Mouse (Mus musculus) MEL (cell line): ENCODE data around the gene Tmem44. TPM values are rescaled to one million over a fixed set of nuclear protein-coding genes. Genes with fewer than 3 reads are reported as not detected.

Source experiments
- DNase-seq: peaks from one replicate; pipeline ENCODE4 v3.0.0; 2011; ENCODE audit warnings: low read depth, low spot score
- H3K27ac ChIP-seq: 2 replicates; pipeline ENCODE4 v1.5.1; 2012; ENCODE audit warnings: low read depth, mild to moderate bottlenecking, control low read depth, low read length, moderate library complexity; ENCODE audit not compliant: control insufficient read depth
- H3K27me3 ChIP-seq, 2 experiments: fragments of 150-350 bp in 1 of 2; sonication (generic) in 1 of 2; 2 replicates each; pipeline ENCODE4 v1.6.1; 2012; ENCODE audit warnings: low read length in 2 of 2, mild to moderate bottlenecking in 2 of 2, improper control_type of control experiment in 1 of 2, moderate library complexity in 1 of 2; ENCODE audit not compliant: insufficient read depth in 2 of 2, control insufficient read depth in 1 of 2
- H3K36me3 ChIP-seq, 2 experiments: 2 replicates each; pipeline ENCODE4 v1.6.1; 2012 to 2014; ENCODE audit warnings: low read length in 2 of 2, improper control_type of control experiment in 1 of 2, inconsistent platforms in 1 of 2, mild to moderate bottlenecking in 1 of 2; ENCODE audit not compliant: insufficient read depth in 2 of 2, control insufficient read depth in 1 of 2
- H3K4me1 ChIP-seq, 2 experiments: fragments of 150-350 bp in 1 of 2; sonication (generic) in 1 of 2; 2 replicates each; pipeline ENCODE4 v1.6.1; 2012; ENCODE audit warnings: low read length in 2 of 2, improper control_type of control experiment in 1 of 2, mild to moderate bottlenecking in 1 of 2; ENCODE audit not compliant: insufficient read depth in 2 of 2, control insufficient read depth in 1 of 2
- H3K4me3 ChIP-seq, 2 experiments: fragments of 150-350 bp in 1 of 2; sonication (generic) in 1 of 2; 2 replicates each; pipeline ENCODE4 v1.5.1; 2012; ENCODE audit warnings: low read depth in 2 of 2, low read length in 2 of 2, mild to moderate bottlenecking in 2 of 2, moderate library complexity in 2 of 2, control low read depth in 1 of 2, improper control_type of control experiment in 1 of 2; ENCODE audit not compliant: control insufficient read depth in 1 of 2, insufficient read depth in 1 of 2
- H3K79me2 ChIP-seq: 2 replicates; pipeline ENCODE4 v1.6.1; 2012; ENCODE audit warnings: mild to moderate bottlenecking, low read length, moderate library complexity; ENCODE audit not compliant: control insufficient read depth, poor library complexity, insufficient read depth
- H3K9ac ChIP-seq: 2 replicates; pipeline ENCODE4 v1.6.1; 2012; ENCODE audit warnings: low read depth, mild to moderate bottlenecking, control low read depth, low read length, moderate library complexity; ENCODE audit not compliant: control insufficient read depth, poor library complexity, severe bottlenecking
- H3K9me3 ChIP-seq: fragments of 150-350 bp; sonication (generic); replicated peaks from 2 replicates; pipeline ENCODE4 v1.6.1; 2012; ENCODE audit warnings: mild to moderate bottlenecking, low read length, improper control_type of control experiment, moderate library complexity; ENCODE audit not compliant: insufficient read depth
- BHLHE40 ChIP-seq: IDR thresholded peaks from 2 replicates; pipeline ENCODE4 v1.6.1; 2012; ENCODE audit warnings: low read depth, mild to moderate bottlenecking, inconsistent platforms, low read length, improper control_type of control experiment, borderline replicate concordance
- CHD1 ChIP-seq: IDR thresholded peaks from 2 replicates; pipeline ENCODE4 v1.6.1; 2012; ENCODE audit warnings: low read depth, mild to moderate bottlenecking, inconsistent platforms, low read length, improper control_type of control experiment
- CHD2 ChIP-seq: IDR thresholded peaks from 2 replicates; pipeline ENCODE4 v1.6.1; 2011; ENCODE audit warnings: low read length, improper control_type of control experiment
- ELF1 ChIP-seq: IDR thresholded peaks from 2 replicates; pipeline ENCODE4 v1.6.1; 2014; ENCODE audit warnings: low read depth, mild to moderate bottlenecking, inconsistent platforms, low read length, improper control_type of control experiment, moderate library complexity
- HCFC1 ChIP-seq: IDR thresholded peaks from 2 replicates; pipeline ENCODE4 v1.6.1; 2012; ENCODE audit warnings: low read depth, mild to moderate bottlenecking, inconsistent platforms, low read length, improper control_type of control experiment, moderate library complexity
- MAFK ChIP-seq: IDR thresholded peaks from 2 replicates; pipeline ENCODE4 v1.6.1; 2011; ENCODE audit warnings: low read depth, mild to moderate bottlenecking, low read length, improper control_type of control experiment, borderline replicate concordance
- MAX ChIP-seq: IDR thresholded peaks from 2 replicates; pipeline ENCODE4 v1.6.1; 2011; ENCODE audit warnings: low read length, improper control_type of control experiment
- MAZ ChIP-seq: IDR thresholded peaks from 2 replicates; pipeline ENCODE4 v1.6.1; 2012; ENCODE audit warnings: low read depth, mild to moderate bottlenecking, inconsistent platforms, low read length, improper control_type of control experiment
- MEF2A ChIP-seq: IDR thresholded peaks from 2 replicates; pipeline ENCODE4 v1.6.1; 2014; ENCODE audit warnings: low read depth, mild to moderate bottlenecking, inconsistent platforms, low read length, improper control_type of control experiment; ENCODE audit not compliant: poor library complexity, insufficient replicate concordance, severe bottlenecking; ENCODE audit errors: extremely low read depth
- MXI1 ChIP-seq: IDR thresholded peaks from 2 replicates; pipeline ENCODE4 v1.6.1; 2011; ENCODE audit warnings: mild to moderate bottlenecking, low read depth, low read length, improper control_type of control experiment
- MYB ChIP-seq: IDR thresholded peaks from 2 replicates; pipeline ENCODE4 v1.6.1; 2011; ENCODE audit warnings: mild to moderate bottlenecking, low read depth, low read length, improper control_type of control experiment
- NRF1 ChIP-seq: IDR thresholded peaks from 2 replicates; pipeline ENCODE4 v1.6.1; 2014; ENCODE audit warnings: low read depth, mild to moderate bottlenecking, inconsistent platforms, low read length, improper control_type of control experiment, moderate library complexity; ENCODE audit not compliant: poor library complexity, insufficient read depth, severe bottlenecking
- POLR2AphosphoS2 ChIP-seq: IDR thresholded peaks from 2 replicates; pipeline ENCODE4 v1.6.1; 2011; ENCODE audit warnings: low read length, improper control_type of control experiment
- SIN3A ChIP-seq: IDR thresholded peaks from 2 replicates; pipeline ENCODE4 v1.6.1; 2012; ENCODE audit warnings: low read length, improper control_type of control experiment, inconsistent platforms
- SMC3 ChIP-seq: IDR thresholded peaks from 2 replicates; pipeline ENCODE4 v1.6.1; 2011; ENCODE audit warnings: low read depth, low read length, improper control_type of control experiment
- TAL1 ChIP-seq: IDR thresholded peaks from 2 replicates; pipeline ENCODE4 v1.6.1; 2012; ENCODE audit warnings: mild to moderate bottlenecking, inconsistent platforms, low read length, moderate library complexity, mixed read lengths
- TCF12 ChIP-seq: IDR thresholded peaks from 2 replicates; pipeline ENCODE4 v1.6.1; 2014; ENCODE audit warnings: low read depth, mild to moderate bottlenecking, inconsistent platforms, low read length, improper control_type of control experiment, moderate library complexity
- UBTF ChIP-seq: IDR thresholded peaks from 2 replicates; pipeline ENCODE4 v1.6.1; 2012; ENCODE audit warnings: low read depth, mild to moderate bottlenecking, inconsistent platforms, low read length, improper control_type of control experiment, moderate library complexity, borderline replicate concordance; ENCODE audit not compliant: insufficient read depth
- USF1 ChIP-seq: IDR thresholded peaks from 2 replicates; pipeline ENCODE4 v1.6.1; 2014; ENCODE audit warnings: low read depth, mild to moderate bottlenecking, inconsistent platforms, low read length, improper control_type of control experiment, moderate library complexity
- ZC3H11A ChIP-seq: IDR thresholded peaks from 2 replicates; pipeline ENCODE4 v1.6.1; 2012; ENCODE audit warnings: low read depth, mild to moderate bottlenecking, inconsistent platforms, low read length, improper control_type of control experiment
- ZKSCAN1 ChIP-seq: IDR thresholded peaks from 2 replicates; pipeline ENCODE4 v1.6.1; 2012; ENCODE audit warnings: low read depth, mild to moderate bottlenecking, inconsistent platforms, low read length, improper control_type of control experiment, moderate library complexity
- ZMIZ1 ChIP-seq: IDR thresholded peaks from 2 replicates; pipeline ENCODE4 v1.6.1; 2012; ENCODE audit warnings: low read depth, mild to moderate bottlenecking, inconsistent platforms, low read length, improper control_type of control experiment, moderate library complexity
- ZNF384 ChIP-seq: IDR thresholded peaks from 2 replicates; pipeline ENCODE4 v1.6.1; 2012; ENCODE audit warnings: low read depth, mild to moderate bottlenecking, inconsistent platforms, low read length, improper control_type of control experiment
- polyA plus RNA-seq, 2 experiments: library from polyadenylated mRNA; stranded (reverse) in 1 of 2; unstranded in 1 of 2; fragments of >175 nt in 1 of 2; fragments of >200 nt in 1 of 2; gene quantifications; 2 replicates each; pipeline versions ENCODE4 v1.2.1 to v1.2.4; 2012; ENCODE audit warnings: low replicate concordance in 2 of 2, low read depth in 1 of 2; ENCODE audit not compliant: insufficient read length in 2 of 2, insufficient read depth in 1 of 2, missing spikeins in 1 of 2
- total RNA-seq: library from RNA; depleted of rRNA; stranded (reverse); fragments of 300-350 nt; gene quantifications from 2 replicates; pipeline ENCODE4 v1.2.3, GENCODE M21; 2012

Gene Tmem44
- total and polyA plus RNA-seq, 3 experiments: 0.50 to 1.4 TPM; not detected in 1

- no peaks in the 10 kb centered on the region; a peak in 1 of 4 replicates for H3K27me3 ChIP-seq
- H3K36me3 ChIP-seq: peaks cover 0 to 7% of the 10 kb centered on the region in 2 experiments; a peak in 1 of 4 replicates
- no peak overlapping the region for H3K27ac ChIP-seq
- H3K79me2 ChIP-seq: no peaks in the 10 kb centered on the region
- no peak for DNase-seq
- TF ChIP-seq POLR2AphosphoS2 (no peak), ZNF384 (no peak), ZMIZ1 (no peak), ELF1 (no peak)
- H3K9ac ChIP-seq: no peak overlapping the region
- H3K4me3 ChIP-seq: no peak overlapping the region
- no peaks in the 10 kb centered on the region for H3K9me3 ChIP-seq
- H3K4me1 ChIP-seq: peaks cover 0 to 3% of the 10 kb centered on the region in 2 experiments; a peak in 1 of 4 replicates
Observed at GRCm38 (mm10) chr16:30497307-30497706, 53.3 kb downstream of the Tmem44 start.

- no peak for TF ChIP-seq MAX
- TF ChIP-seq ZC3H11A: no peak
- no peak for TF ChIP-seq SIN3A
- TF ChIP-seq TCF12: no peak
- no peak for TF ChIP-seq MAFK
- no peak for TF ChIP-seq SMC3
- H3K4me3 ChIP-seq: no peak overlapping the region
- H3K27ac ChIP-seq: no peak overlapping the region
Observed at GRCm38 (mm10) chr16:30494883-30495282, 55.8 kb downstream of the Tmem44 start.

GRCm38 (mm10) chr16:30491742-30492141 lies 58.9 kb downstream of the Tmem44 start:
- TF ChIP-seq ZMIZ1 (no peak), MAFK (no peak), NRF1 (no peak), SIN3A (no peak), ZKSCAN1 (no peak), MEF2A (no peak), UBTF (no peak), MXI1 (no peak), TAL1 (no peak), HCFC1 (no peak), BHLHE40 (no peak), CHD1 (no peak), MYB (no peak), MAZ (no peak), ZNF384 (no peak), USF1 (no peak), CHD2 (no peak)
- Histone ChIP-seq H3K79me2 (no peaks in the 10 kb centered on the region), H3K9me3 (no peaks in the 10 kb centered on the region), H3K27ac (no peak overlapping the region), H3K27me3 (no peaks in the 10 kb centered on the region; a peak in 2 of 4 replicates), H3K9ac (no peak overlapping the region), H3K36me3 (no peaks in the 10 kb centered on the region), H3K4me3 (no peak overlapping the region), H3K4me1 (0 out of 4 replicates have a peak, but pooled peaks cover 0 to 3% of the 10 kb centered on the region in 2 experiments)
- DNase-seq: no peak

More at GRCm38 (mm10) chr16:30494883-30495282, 55.8 kb downstream of the Tmem44 start:
- Histone ChIP-seq H3K27me3 (no peaks in the 10 kb centered on the region; a peak in 2 of 4 replicates), H3K9me3 (no peaks in the 10 kb centered on the region), H3K79me2 (no peaks in the 10 kb centered on the region), H3K36me3 (no peaks in the 10 kb centered on the region), H3K4me1 (0 out of 4 replicates have a peak, but pooled peaks cover 0 to 3% of the 10 kb centered on the region in 2 experiments), H3K9ac (no peak overlapping the region)
- DNase-seq: no peak
